Mouse (Mus musculus) liver, postnatal 0 days (tissue): ENCODE results near the gene Slc35g1. TPM values are rescaled to one million over a fixed set of nuclear protein-coding genes. Genes with fewer than 3 reads are reported as not detected.

Experiments
- ATAC-seq: fragments of 200-750 bp; cut with Nextera tagmentation; 2 replicates; pipeline ENCODE4 v1.8.0; 2017; ENCODE audit warnings: mild to moderate bottlenecking, moderate library complexity
- DNase-seq: peaks from one replicate; pipeline ENCODE4 v3.0.0-alpha.2; 2016
- H3K27ac ChIP-seq: fragments of 300-500 bp; sonication (generic); 2 replicates; pipeline ENCODE4 v1.5.1; 2014; ENCODE audit warnings: antibody characterized with exemption, moderate library complexity, mild to moderate bottlenecking, low read depth
- H3K27me3 ChIP-seq: fragments of 300-500 bp; sonication (generic); 2 replicates; pipeline ENCODE4 v1.6.1; 2014; ENCODE audit warnings: low read length, control low read depth, mixed read lengths; ENCODE audit not compliant: insufficient read depth
- H3K36me3 ChIP-seq: fragments of 300-500 bp; sonication (generic); replicated peaks from 2 replicates; pipeline ENCODE4 v1.6.1; 2014; ENCODE audit warnings: mild to moderate bottlenecking, control low read depth, low read length, moderate library complexity, mixed read lengths; ENCODE audit not compliant: insufficient read depth
- H3K4me1 ChIP-seq: fragments of 300-500 bp; sonication (generic); 2 replicates; pipeline ENCODE4 v1.6.1; 2014; ENCODE audit warnings: antibody characterized with exemption, mild to moderate bottlenecking, control low read depth; ENCODE audit not compliant: insufficient read depth
- H3K4me2 ChIP-seq: fragments of 300-500 bp; sonication (generic); 2 replicates; pipeline ENCODE4 v1.6.1; 2014; ENCODE audit warnings: low read depth, mild to moderate bottlenecking, low read length, moderate library complexity, mixed read lengths
- H3K4me3 ChIP-seq: fragments of 300-500 bp; sonication (generic); 2 replicates; pipeline ENCODE4 v1.5.1; 2014; ENCODE audit warnings: low read depth, low read length
- H3K9ac ChIP-seq: fragments of 300-500 bp; sonication (generic); replicated peaks from 2 replicates; pipeline ENCODE4 v1.6.1; 2014; ENCODE audit warnings: mild to moderate bottlenecking, moderate library complexity
- H3K9me3 ChIP-seq: fragments of 300-500 bp; sonication (generic); 2 replicates; pipeline ENCODE4 v1.6.1; 2016; ENCODE audit warnings: mild to moderate bottlenecking, control low read depth, low read length, mixed read lengths
- CTCF ChIP-seq: sonication (generic); IDR thresholded peaks from 2 replicates; pipeline ENCODE4 v1.5.1; 2016; ENCODE audit warnings: antibody characterized with exemption, low read depth
- EP300 ChIP-seq: IDR thresholded peaks from 2 replicates; pipeline ENCODE4 v1.6.1; 2016; ENCODE audit warnings: antibody characterized with exemption, low read depth, mild to moderate bottlenecking
- WGBS: fragments of 180-500 bp; shearing (Covaris S2); extraction: QIAGEN DNeasy Blood & Tissue Kit; methylation state at CpG from one replicate; pipeline ENCODE4 v1.1.7; 2014; ENCODE audit not compliant: insufficient replicate concordance; 5-methylcytosine and 5-hydroxymethylcytosine counted together
- polyA plus RNA-seq: library from polyadenylated mRNA; unstranded; fragments of >200 nt; fragmentation: Nextera tagmentation; extraction: Ambion mirVana; gene quantifications from 2 replicates; pipeline ENCODE4 v1.2.1, GENCODE M21; 2015

Slc35g1 gene
- polyA plus RNA-seq, 1 experiment from 2014 or later = 6.4 TPM

GRCm38 (mm10) chr19:38387835-38388234 lies 7.9 kb upstream of the Slc35g1 start:
- ATAC-seq = no peak
- Histone ChIP-seq H3K4me1 (no peaks in the 10 kb centered on the region), H3K4me3 (no peak overlapping the region), H3K9ac (no peak overlapping the region), H3K27me3 (no peaks in the 10 kb centered on the region), H3K4me2 (no peak overlapping the region), H3K36me3 (no peaks in the 10 kb centered on the region), H3K9me3 (no peaks in the 10 kb centered on the region), H3K27ac (no peak overlapping the region)
- no peak for TF ChIP-seq EP300
- TF ChIP-seq CTCF = no peak
- WGBS = 77% methylated on average over 4 of the region's 4 CpGs
- no peak for DNase-seq

- peaks cover 25% of the 10 kb centered on the region for H3K4me1 ChIP-seq
- no peak for DNase-seq
- H3K4me2 ChIP-seq = peak overlapping the region; percentile 84
- peak overlapping the region; percentile 83 for H3K27ac ChIP-seq
- TF ChIP-seq CTCF (no peak), EP300 (no peak)
- H3K27me3 ChIP-seq = no peaks in the 10 kb centered on the region
- ATAC-seq = no peak
- 32% methylated on average over 8 of the region's 8 CpGs for WGBS
- H3K36me3 ChIP-seq = peaks cover 8% of the 10 kb centered on the region
- H3K4me3 ChIP-seq = peak overlapping the region; percentile 71
- H3K9ac ChIP-seq = peak overlapping the region; percentile 72
- no peaks in the 10 kb centered on the region for H3K9me3 ChIP-seq
Observed at GRCm38 (mm10) chr19:38396633-38396970, 822 bp downstream of the Slc35g1 start.

- Histone ChIP-seq H3K27ac (peak overlapping the region; percentile 83), H3K9ac (peak overlapping the region; percentile 72), H3K36me3 (peaks cover 8% of the 10 kb centered on the region), H3K4me1 (peaks cover 25% of the 10 kb centered on the region), H3K9me3 (no peaks in the 10 kb centered on the region), H3K27me3 (no peaks in the 10 kb centered on the region), H3K4me3 (peak overlapping the region; percentile 71), H3K4me2 (peak overlapping the region; percentile 84)
- WGBS = 50% methylated on average over 6 of the region's 6 CpGs
- peak; percentile 17; the same call in 1 of the 2 replicates for ATAC-seq
- DNase-seq = no peak
- TF ChIP-seq CTCF (no peak), EP300 (no peak)
Observed at GRCm38 (mm10) chr19:38397004-38397403, 1.2 kb downstream of the Slc35g1 start.

- H3K36me3 ChIP-seq = peaks cover 17% of the 10 kb centered on the region
- H3K4me1 ChIP-seq = peaks cover 25% of the 10 kb centered on the region
- TF ChIP-seq CTCF (no peak), EP300 (peak; percentile 88)
- 74% methylated on average over 8 of the region's 8 CpGs for WGBS
- no peaks in the 10 kb centered on the region for H3K27me3 ChIP-seq
- DNase-seq (peak; percentile 54), ATAC-seq (peak; percentile 76)
- H3K9ac ChIP-seq = peak overlapping the region; percentile 51
- no peaks in the 10 kb centered on the region for H3K9me3 ChIP-seq
- H3K4me2 ChIP-seq = peak overlapping the region; percentile 84
- H3K4me3 ChIP-seq = no peak overlapping the region
- H3K27ac ChIP-seq = peak overlapping the region; percentile 88
Observed at GRCm38 (mm10) chr19:38398966-38399365, 3.2 kb downstream of the Slc35g1 start.

GRCm38 (mm10) chr19:38400851-38401250 lies 5.1 kb downstream of the Slc35g1 start:
- 70% methylated on average over 2 of the region's 2 CpGs for WGBS
- Histone ChIP-seq H3K4me1 (peaks cover 23% of the 10 kb centered on the region), H3K27me3 (no peaks in the 10 kb centered on the region), H3K9ac (no peak overlapping the region; the same call in 1 of the 2 replicates), H3K36me3 (peaks cover 17% of the 10 kb centered on the region), H3K9me3 (no peaks in the 10 kb centered on the region), H3K4me3 (no peak overlapping the region), H3K4me2 (no peak overlapping the region), H3K27ac (no peak overlapping the region; the same call in 1 of the 2 replicates)
- ATAC-seq (no peak), DNase-seq (no peak)
- TF ChIP-seq CTCF (no peak), EP300 (no peak)

GRCm38 (mm10) chr19:38401416-38401815 lies 5.6 kb downstream of the Slc35g1 start:
- H3K4me3 ChIP-seq = no peak overlapping the region
- no peak overlapping the region; the same call in 1 of the 2 replicates for H3K9ac ChIP-seq
- peaks cover 18% of the 10 kb centered on the region for H3K36me3 ChIP-seq
- no peak for ATAC-seq
- H3K27me3 ChIP-seq = no peaks in the 10 kb centered on the region
- DNase-seq = no peak
- H3K9me3 ChIP-seq = no peaks in the 10 kb centered on the region
- peaks cover 21% of the 10 kb centered on the region for H3K4me1 ChIP-seq
- H3K27ac ChIP-seq = no peak overlapping the region
- WGBS = 73% methylated on average over 2 of the region's 2 CpGs
- H3K4me2 ChIP-seq = no peak overlapping the region
- TF ChIP-seq EP300 (no peak), CTCF (no peak)
